Mouse (Mus musculus) G1E (cell line): ENCODE measurements at regions not wholly inside any gene's neighbourhood (a gene's known extent, or its start where the extent isn't known, plus 50 kb on each side); places are given as distances from the start of the nearest gene placed in this dataset.

Experiments
- ATAC-seq: 2 replicates; pipeline ENCODE4 v1.8.0; 2016; ENCODE audit warnings: mild to moderate bottlenecking; ENCODE audit not compliant: insufficient number of reproducible peaks, poor library complexity, low FRiP score, severe bottlenecking; ENCODE audit errors: extremely low read depth
- DNase-seq: peaks from one replicate; pipeline ENCODE4 v3.0.0; 2012; ENCODE audit warnings: low spot score
- H3K27me3 ChIP-seq: 2 replicates; pipeline ENCODE4 v1.6.1; 2012; ENCODE audit warnings: mild to moderate bottlenecking, low read length, inconsistent platforms; ENCODE audit not compliant: insufficient read depth
- H3K36me3 ChIP-seq: replicated peaks from 2 replicates; pipeline ENCODE3; 2012; ENCODE audit warnings: mild to moderate bottlenecking, inconsistent platforms
- H3K4me1 ChIP-seq: 2 replicates; pipeline ENCODE4 v1.6.1; 2012; ENCODE audit warnings: low read depth, low read length, inconsistent platforms, mixed read lengths; ENCODE audit not compliant: insufficient read depth
- H3K4me3 ChIP-seq: 2 replicates; pipeline ENCODE4 v1.5.1; 2012; ENCODE audit warnings: low read depth, mild to moderate bottlenecking, inconsistent platforms, low read length, moderate library complexity, mixed read lengths
- H3K9me3 ChIP-seq: replicated peaks from 2 replicates; pipeline ENCODE4 v1.6.1; 2012; ENCODE audit warnings: inconsistent platforms
- CTCF ChIP-seq: IDR thresholded peaks from 2 replicates; pipeline ENCODE4 v1.5.1; 2012; ENCODE audit warnings: low read depth, low read length, inconsistent platforms, mixed read lengths
- GATA1 ChIP-seq: IDR thresholded peaks from 2 replicates; pipeline ENCODE4 v1.6.1; 2012; ENCODE audit warnings: borderline replicate concordance, low read length, inconsistent platforms, mixed read lengths
- GATA2 ChIP-seq: IDR thresholded peaks from 2 replicates; pipeline ENCODE4 v1.6.1; 2012; ENCODE audit warnings: low read depth, low read length, inconsistent platforms, borderline replicate concordance
- POLR2AphosphoS5 ChIP-seq: IDR thresholded peaks from 2 replicates; pipeline ENCODE4 v1.6.1; 2012; ENCODE audit warnings: low read depth, low read length, inconsistent platforms; ENCODE audit not compliant: insufficient replicate concordance
- TAL1 ChIP-seq: conservative IDR thresholded peaks from 2 replicates; pipeline ENCODE4 v1.6.1; 2012; ENCODE audit warnings: low read depth, low read length, inconsistent platforms, mixed read lengths

DNA sequence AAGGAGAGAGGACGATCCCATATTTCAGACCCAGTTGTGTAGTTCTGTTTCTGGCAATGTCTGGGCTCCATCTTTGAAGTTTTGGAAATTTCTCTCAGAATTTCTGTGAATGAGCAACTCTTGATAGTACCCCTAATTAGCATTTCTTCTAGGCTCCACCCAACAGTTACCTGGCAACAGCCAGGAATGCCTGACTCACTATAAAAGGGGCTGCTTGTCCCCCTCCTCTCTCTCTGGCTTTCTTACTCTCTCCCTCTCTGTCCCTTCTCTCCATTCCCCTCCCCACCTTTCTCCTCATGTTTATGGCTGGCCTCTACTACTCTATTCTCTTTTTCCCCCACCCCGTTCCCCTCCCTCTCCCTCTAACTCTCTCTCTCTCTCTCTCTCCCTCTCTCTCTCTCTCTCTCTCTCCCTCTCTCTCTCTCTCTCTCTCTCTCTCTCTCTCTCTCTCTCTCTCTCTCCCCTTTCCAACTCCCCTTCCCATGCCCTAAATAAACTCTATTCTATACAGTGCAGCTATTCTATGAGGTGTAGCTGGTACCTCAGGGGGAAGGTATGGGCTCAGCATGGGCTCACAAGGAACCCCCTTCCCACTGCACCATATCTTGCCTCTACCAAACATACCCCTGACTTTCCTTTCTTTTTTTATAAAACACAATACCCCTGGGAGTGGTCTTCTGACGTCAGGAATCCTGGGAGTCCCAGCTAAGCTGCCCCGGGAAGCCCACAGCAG is 118.7 kb upstream of the Prok2 start:
- no peak for ATAC-seq
- DNase-seq: no peak
- TF ChIP-seq POLR2AphosphoS5: no peak
- H3K4me1 ChIP-seq: no peaks in the 10 kb centered on the region
- no peak overlapping the region for H3K4me3 ChIP-seq
- no peaks in the 10 kb centered on the region for H3K27me3 ChIP-seq
- no peaks in the 10 kb centered on the region for H3K36me3 ChIP-seq
- H3K9me3 ChIP-seq: peaks cover 69% of the 10 kb centered on the region

DNA sequence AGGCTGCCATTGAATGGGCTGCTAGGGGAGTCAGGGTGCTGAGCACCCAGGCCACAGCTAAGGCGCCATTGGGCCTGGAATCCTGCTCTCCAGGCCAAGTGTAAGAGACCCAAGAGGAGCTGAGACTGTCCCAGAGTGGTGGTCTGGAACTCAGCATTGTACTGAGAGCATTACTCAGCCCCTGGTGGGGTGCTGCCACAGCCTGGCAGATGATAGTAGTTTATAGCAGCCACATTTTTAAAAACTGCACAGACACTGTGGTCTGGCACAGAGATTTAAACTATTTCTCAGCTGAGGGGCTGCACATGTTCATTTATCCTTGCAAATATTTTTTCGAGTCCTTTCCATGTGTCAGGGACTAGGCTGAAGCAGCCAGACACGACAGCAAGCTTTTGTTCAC is 117.3 kb upstream of the Prok2 start:
- Histone ChIP-seq H3K9me3 (peaks cover 66% of the 10 kb centered on the region), H3K27me3 (no peaks in the 10 kb centered on the region), H3K36me3 (no peaks in the 10 kb centered on the region), H3K4me1 (no peaks in the 10 kb centered on the region), H3K4me3 (no peak overlapping the region)
- no peak for DNase-seq
- no peak for ATAC-seq
- TF ChIP-seq GATA1 (no peak), POLR2AphosphoS5 (no peak), CTCF (no peak), TAL1 (no peak), GATA2 (no peak)

DNA sequence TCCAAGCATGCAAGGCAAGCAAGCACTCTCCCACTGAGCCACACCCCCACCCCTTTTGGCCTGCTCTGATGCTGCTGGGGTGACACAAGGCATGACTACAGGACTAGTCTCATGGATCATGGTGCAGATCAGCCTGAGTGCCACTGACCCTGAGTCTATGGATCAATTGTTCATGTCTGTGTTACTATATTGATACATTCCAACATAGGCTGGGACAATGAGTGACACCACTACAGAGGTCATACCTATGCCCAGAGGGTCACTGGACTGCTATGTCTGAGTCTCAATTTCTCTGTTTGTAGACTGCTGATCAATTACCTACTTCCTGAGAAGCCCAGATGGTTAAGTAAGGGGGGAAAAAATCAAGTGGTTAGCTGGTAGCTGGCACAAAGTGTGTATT is 116.5 kb upstream of the Prok2 start:
- TF ChIP-seq GATA1: no peak
- Histone ChIP-seq H3K36me3 (no peaks in the 10 kb centered on the region), H3K4me3 (no peak overlapping the region), H3K9me3 (peaks cover 66% of the 10 kb centered on the region), H3K4me1 (no peaks in the 10 kb centered on the region), H3K27me3 (no peaks in the 10 kb centered on the region)
- no peak for DNase-seq
- no peak for ATAC-seq

DNA sequence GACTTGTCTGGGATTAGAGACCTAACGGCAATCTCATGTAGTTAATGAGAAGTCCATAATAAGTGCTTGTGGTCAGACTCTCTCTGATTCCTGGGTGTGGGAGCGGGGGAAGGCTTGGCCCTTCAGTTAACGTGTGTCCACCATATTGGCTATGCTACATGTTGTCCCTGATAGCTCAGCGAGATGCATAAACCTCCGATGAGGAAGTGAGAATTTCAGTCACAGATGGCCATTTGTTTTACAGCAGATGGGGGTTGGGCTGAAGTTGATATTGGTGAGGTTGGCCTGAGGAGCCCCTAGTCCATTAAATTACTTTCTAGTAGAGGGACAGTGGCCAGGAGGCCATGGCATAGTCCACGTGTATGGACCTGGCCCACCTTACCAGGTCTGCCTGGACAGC is 114.6 kb upstream of the Prok2 start:
- ATAC-seq: no peak
- H3K36me3 ChIP-seq: no peaks in the 10 kb centered on the region
- H3K4me1 ChIP-seq: no peaks in the 10 kb centered on the region
- peaks cover 66% of the 10 kb centered on the region for H3K9me3 ChIP-seq
- no peak for DNase-seq
- no peak for TF ChIP-seq POLR2AphosphoS5
- no peak for TF ChIP-seq TAL1
- TF ChIP-seq CTCF: no peak
- TF ChIP-seq GATA2: no peak
- no peak for TF ChIP-seq GATA1
- H3K4me3 ChIP-seq: no peak overlapping the region
- no peaks in the 10 kb centered on the region for H3K27me3 ChIP-seq

DNA sequence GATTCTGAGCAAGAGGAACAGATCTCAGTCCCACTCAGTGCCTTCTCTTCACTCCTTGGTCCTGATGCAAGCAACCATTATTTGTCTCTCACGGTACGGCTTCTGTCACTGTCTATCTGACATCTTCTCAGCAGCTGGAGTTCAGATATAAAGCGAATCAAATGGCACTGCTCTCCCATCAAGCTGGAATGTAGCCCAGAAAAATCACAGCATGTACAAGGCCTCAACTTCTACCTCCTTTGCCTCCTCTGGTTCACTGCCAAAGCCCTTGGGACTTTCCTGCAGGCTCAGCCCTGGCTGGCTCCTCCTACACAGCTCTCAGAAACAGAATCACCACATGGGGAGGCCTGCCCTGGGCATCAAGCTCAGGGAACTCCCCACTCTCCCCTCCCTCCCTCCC is 107.1 kb upstream of the Prok2 start:
- H3K36me3 ChIP-seq: no peaks in the 10 kb centered on the region
- ATAC-seq (no peak), DNase-seq (no peak)
- no peak overlapping the region for H3K4me3 ChIP-seq
- no peaks in the 10 kb centered on the region for H3K27me3 ChIP-seq
- H3K4me1 ChIP-seq: no peaks in the 10 kb centered on the region
- TF ChIP-seq POLR2AphosphoS5 (no peak), CTCF (no peak), GATA1 (no peak), GATA2 (no peak), TAL1 (no peak)
- H3K9me3 ChIP-seq: peaks cover 59% of the 10 kb centered on the region

DNA sequence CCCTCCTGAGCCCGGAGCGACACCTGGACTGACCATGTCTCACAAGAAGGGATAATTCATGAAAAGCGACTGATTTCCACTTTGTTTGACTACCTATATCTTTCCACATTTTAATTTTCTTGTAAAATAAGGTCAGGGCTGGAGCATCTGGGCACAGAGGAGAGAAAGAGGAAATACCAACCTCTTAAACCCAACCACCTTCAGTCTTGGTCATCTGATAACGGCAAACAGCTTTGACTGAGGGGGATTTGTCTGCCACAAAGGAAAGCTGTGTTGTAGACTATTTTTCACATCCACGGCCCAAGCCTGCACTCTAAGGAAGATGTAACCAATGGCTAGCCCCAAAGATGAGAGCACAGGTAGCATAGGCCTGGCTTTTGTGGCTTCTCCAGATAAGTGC is 101.4 kb upstream of the Prok2 start:
- H3K4me1 ChIP-seq: no peaks in the 10 kb centered on the region
- TF ChIP-seq GATA2 (no peak), CTCF (no peak), TAL1 (no peak), GATA1 (no peak), POLR2AphosphoS5 (no peak)
- ATAC-seq (no peak; the same call in 1 of the 2 replicates), DNase-seq (no peak)
- H3K9me3 ChIP-seq: peaks cover 67% of the 10 kb centered on the region
- no peaks in the 10 kb centered on the region for H3K36me3 ChIP-seq
- no peak overlapping the region for H3K4me3 ChIP-seq
- H3K27me3 ChIP-seq: no peaks in the 10 kb centered on the region

DNA sequence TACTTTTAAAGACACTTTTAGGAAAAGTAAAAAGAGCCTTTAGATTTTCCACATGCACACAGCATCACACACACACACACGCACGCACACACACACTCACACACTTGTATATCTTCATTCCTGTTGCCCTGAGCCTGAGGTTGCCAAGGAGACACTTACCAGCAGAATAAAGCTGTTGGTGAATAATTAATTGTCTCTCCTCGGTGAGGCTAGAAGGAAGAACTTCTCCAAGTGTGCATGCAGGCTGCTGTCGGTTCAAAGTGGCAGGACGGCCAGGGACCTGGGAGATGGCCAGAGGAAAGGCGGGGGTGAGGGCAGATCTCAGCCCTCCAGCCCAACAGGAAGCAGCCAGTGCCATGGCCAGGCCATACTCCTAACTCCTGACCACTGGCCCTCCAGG is 98.6 kb upstream of the Prok2 start:
- no peak for TF ChIP-seq POLR2AphosphoS5
- TF ChIP-seq GATA1: no peak
- TF ChIP-seq TAL1: no peak
- TF ChIP-seq CTCF: no peak
- TF ChIP-seq GATA2: no peak

More for the DNA sequence above, 98.6 kb upstream of the Prok2 start:
- Histone ChIP-seq H3K9me3 (peaks cover 69% of the 10 kb centered on the region), H3K27me3 (no peaks in the 10 kb centered on the region), H3K4me1 (no peaks in the 10 kb centered on the region), H3K36me3 (no peaks in the 10 kb centered on the region), H3K4me3 (no peak overlapping the region)
- ATAC-seq (no peak), DNase-seq (no peak)
